ENCODE assay signal across 7 mouse cellular contexts in the genomic region with DNA sequence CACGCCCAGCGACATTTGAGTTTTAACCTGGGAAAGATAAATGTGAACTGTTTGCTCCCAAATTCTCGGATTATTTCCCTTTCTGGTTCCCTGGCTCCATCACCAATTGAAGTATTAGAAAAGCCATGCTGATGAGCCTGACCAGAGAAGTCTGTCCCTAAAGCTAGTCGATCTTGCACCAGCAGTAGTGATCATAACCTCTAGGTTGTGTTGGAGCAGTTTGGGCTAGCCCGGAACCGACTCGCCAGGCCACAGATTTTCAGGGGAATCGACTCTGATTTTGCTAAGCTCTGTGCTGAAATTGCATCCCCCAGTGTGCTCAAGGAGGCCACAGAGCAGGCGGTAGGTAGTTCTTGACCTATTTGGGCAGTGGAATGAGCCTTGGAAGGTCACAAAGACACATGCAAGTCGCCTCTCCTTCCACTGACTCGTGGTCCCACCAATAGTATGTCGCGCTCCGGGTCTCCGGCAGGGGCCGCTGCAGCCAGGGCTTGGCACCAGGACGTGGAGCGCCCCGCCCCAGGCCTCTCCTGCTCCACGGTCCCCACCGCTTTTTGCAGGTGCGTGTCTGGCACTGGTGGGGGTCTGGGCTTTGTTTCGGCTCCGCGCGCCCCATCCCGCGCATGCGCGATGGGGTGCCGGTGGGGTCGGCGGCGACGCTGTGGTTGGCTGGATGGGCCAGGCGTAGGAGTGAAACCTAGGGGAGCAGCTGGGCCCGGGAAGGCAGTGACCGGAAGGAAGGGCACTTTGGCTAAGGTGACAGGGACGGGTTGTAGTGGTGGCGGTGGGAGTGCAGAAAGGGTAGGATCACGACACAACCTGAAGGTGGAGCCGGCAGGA. TPM values are rescaled to one million over a fixed set of nuclear protein-coding genes. Genes with fewer than 3 reads are reported as not detected.
DNase-seq lines count a peak whose midpoint lies in the region; ATAC-seq and TF ChIP-seq lines count a peak whose summit lies in the region.

A gene (plus strand): TSS at position 512 of the 840 bp plus-strand sequence.

- peak within 1 kb of the TSS; percentile 62 for H3K4me3 ChIP-seq in embryonic facial prominence, embryonic 12.5 days
- peak within 1 kb of the TSS; percentile 89 for H3K4me3 ChIP-seq in heart, adult 2 months
- peak within 1 kb of the TSS; percentile 63 for H3K4me3 ChIP-seq in limb, embryonic 13.5 days
- H3K4me3 ChIP-seq in midbrain, embryonic 16.5 days (ENCODE audit: low read depth, low read length): peak within 1 kb of the TSS; percentile 56

- peak; percentile 90 for DNase-seq in adrenal gland, postnatal 25 days
- DNase-seq in heart, adult 2 months: peak; percentile 92 to 94
- peak; percentile 88 to 91 for DNase-seq in kidney, adult 8-10 months
- peak; percentile 79 to 91 for DNase-seq in spleen, postnatal 10 days (ENCODE audit: low spot score in 2 of 2)

- no peaks in the 10 kb centered on the region for H3K9me3 ChIP-seq in embryonic facial prominence, embryonic 12.5 days
- H3K9me3 ChIP-seq in limb, embryonic 13.5 days: no peaks in the 10 kb centered on the region
- no peaks in the 10 kb centered on the region for H3K9me3 ChIP-seq in midbrain, embryonic 16.5 days (replicated peaks; ENCODE audit: control insufficient read depth, low read length, poor library complexity, severe bottlenecking)

- peak within 1 kb of the TSS; percentile 77 for H3K9ac ChIP-seq in embryonic facial prominence, embryonic 12.5 days
- peak within 1 kb of the TSS; percentile 86 for H3K9ac ChIP-seq in heart, adult 2 months (ENCODE audit: low read depth, low read length)
- peak within 1 kb of the TSS; percentile 80 for H3K9ac ChIP-seq in limb, embryonic 13.5 days
- peak within 1 kb of the TSS; percentile 72 for H3K9ac ChIP-seq in midbrain, embryonic 16.5 days (ENCODE audit: low read depth, low read length)

- 0 out of 2 replicates have a peak, but pooled peaks cover 3% of the 10 kb centered on the region for H3K4me1 ChIP-seq in embryonic facial prominence, embryonic 12.5 days
- H3K4me1 ChIP-seq in heart, adult 2 months (ENCODE audit: control insufficient read depth, insufficient read depth, low read length): peaks cover 1% of the 10 kb centered on the region
- H3K4me1 ChIP-seq in limb, embryonic 13.5 days: peaks cover 8% of the 10 kb centered on the region
- H3K4me1 ChIP-seq in midbrain, embryonic 16.5 days (ENCODE audit: control insufficient read depth, insufficient read depth, low read length): peaks cover 8% of the 10 kb centered on the region

- peak; percentile 63; the same call in 1 of the 2 replicates for TF ChIP-seq POLR2A in heart, adult 2 months (IDR thresholded peaks at IDR 0.05; ENCODE audit: insufficient read depth, low read depth, low read length)

- ATAC-seq in embryonic facial prominence, embryonic 12.5 days (ENCODE audit: insufficient number of reproducible peaks, insufficient read depth, low FRiP score, low TSS enrichment): peak; percentile 93
- ATAC-seq in limb, embryonic 13.5 days (ENCODE audit: low FRiP score, low read depth): peak; percentile 95
- ATAC-seq in midbrain, embryonic 16.5 days: peak; percentile 97

- WGBS in embryonic facial prominence, embryonic 12.5 days: 14% methylated on average over 42 of the region's 42 CpGs
- 15% methylated on average over 42 of the region's 42 CpGs for WGBS in heart, adult 2 months
- 15% methylated on average over 42 of the region's 42 CpGs for WGBS in limb, embryonic 13.5 days
- WGBS in midbrain, embryonic 16.5 days: 14% methylated on average over 42 of the region's 42 CpGs

- TF ChIP-seq EP300 in heart, adult 2 months (IDR thresholded peaks at IDR 0.05; ENCODE audit: insufficient read depth, low read depth, low read length): no peak

- intact Hi-C loops in heart, adult 2 months (cut with DNase I): no loop called here

- H3K36me3 ChIP-seq in embryonic facial prominence, embryonic 12.5 days: no peaks in the 10 kb centered on the region
- H3K36me3 ChIP-seq in heart, adult 2 months (ENCODE audit: control insufficient read depth, insufficient read depth, low read length): no peaks in the 10 kb centered on the region
- H3K36me3 ChIP-seq in limb, embryonic 13.5 days: no peaks in the 10 kb centered on the region
- no peaks in the 10 kb centered on the region for H3K36me3 ChIP-seq in midbrain, embryonic 16.5 days (ENCODE audit: control insufficient read depth, insufficient read depth, low read length)

- TF ChIP-seq CTCF in heart, adult 2 months (IDR thresholded peaks at IDR 0.05): peak; percentile 99

- no peaks in the 10 kb centered on the region for H3K79me2 ChIP-seq in heart, adult 2 months (replicated peaks; ENCODE audit: control insufficient read depth, insufficient read depth, low read length)

- H3K27ac ChIP-seq in embryonic facial prominence, embryonic 12.5 days: peak within 1 kb of the TSS; percentile 32
- peak within 1 kb of the TSS; percentile 89 for H3K27ac ChIP-seq in heart, adult 2 months
- peak within 1 kb of the TSS; percentile 52; the same call in 1 of the 2 replicates for H3K27ac ChIP-seq in limb, embryonic 13.5 days
- peak within 1 kb of the TSS; percentile 74 for H3K27ac ChIP-seq in midbrain, embryonic 16.5 days (ENCODE audit: low read length)

- peak within 1 kb of the TSS; percentile 81 for H3K4me2 ChIP-seq in embryonic facial prominence, embryonic 12.5 days (replicated peaks)
- H3K4me2 ChIP-seq in limb, embryonic 13.5 days (replicated peaks): peak within 1 kb of the TSS; percentile 81
- H3K4me2 ChIP-seq in midbrain, embryonic 16.5 days (ENCODE audit: low read length): peak within 1 kb of the TSS; percentile 71

- no peaks in the 10 kb centered on the region for H3K27me3 ChIP-seq in embryonic facial prominence, embryonic 12.5 days
- no peaks in the 10 kb centered on the region for H3K27me3 ChIP-seq in heart, adult 2 months (ENCODE audit: control insufficient read depth, insufficient read depth, low read length)
- no peaks in the 10 kb centered on the region for H3K27me3 ChIP-seq in limb, embryonic 13.5 days
- no peaks in the 10 kb centered on the region for H3K27me3 ChIP-seq in midbrain, embryonic 16.5 days (ENCODE audit: control insufficient read depth, insufficient read depth, low read depth, low read length)

RNA-seq across cellular contexts. Expression of the gene that starts here (rescaled TPM):
- total RNA-seq in adrenal gland, postnatal 25 days (2021): 28.4 and 32.7 TPM in 2 replicates
- 43.8 and 47.2 TPM in 2 replicates for polyA plus RNA-seq in embryonic facial prominence, embryonic 12.5 days (2016; fragmentation: Nextera tagmentation; extraction: Ambion mirVana)
- total RNA-seq in heart, adult 2 months (2021): 10 to 100 TPM; 53.9 to 58.9 TPM
- 25.7 and 37.5 TPM in 2 replicates for polyA plus RNA-seq in heart, adult 2 months (2012; rRNA removed)
- polyA plus RNA-seq in limb, embryonic 13.5 days (2015; fragmentation: Nextera tagmentation; extraction: Ambion mirVana): 42.2 and 42.6 TPM in 2 replicates
- 39.3 and 41.5 TPM in 2 replicates for polyA plus RNA-seq in midbrain, embryonic 16.5 days (2015; fragmentation: Nextera tagmentation; extraction: Ambion mirVana)

Comparison
In these comparisons a context has a peak if more than half of its experiments do, and no peak if none do; other contexts are left out.
1. Peak in every context shown above with its lines: DNase-seq, ATAC-seq, H3K4me3 ChIP-seq and H3K27ac ChIP-seq.
2. H3K27ac ChIP-seq: peak in every context shown above with its lines; median percentile 89 in heart, adult 2 months; 74 in midbrain, embryonic 16.5 days; 52 in limb, embryonic 13.5 days; 32 in embryonic facial prominence, embryonic 12.5 days.